Mouse (Mus musculus): Measurements from ENCODE around the gene Gpr157.
A peak's percentile ranks its signal among the peaks of the same experiment; 100 is the strongest.

The Gpr157 gene

GRCm38 (mm10) chr4:150110373-150110772, 23.2 kb downstream of the Gpr157 start:
- no peak for DNase-seq (ENCODE audit: low spot score)

GRCm38 (mm10) chr4:150112867-150113266, 25.7 kb downstream of the Gpr157 start:
- DNase-seq (ENCODE audit: low spot score) = peak; percentile 29

GRCm38 (mm10) chr4:150114505-150115061, 27.4 kb downstream of the Gpr157 start:
- DNase-seq (ENCODE audit: low spot score) = no peak

- no peak for DNase-seq (ENCODE audit: low spot score)
These were observed 30.1 kb downstream of the Gpr157 start for GRCm38 (mm10) chr4:150117311-150117710.

- DNase-seq (ENCODE audit: low spot score) = no peak
These were observed 31.0 kb downstream of the Gpr157 start for GRCm38 (mm10) chr4:150118163-150118562.

- DNase-seq (ENCODE audit: low spot score) = no peak
These were observed 31.9 kb downstream of the Gpr157 start, which contains the start of gene Slc2a5 for GRCm38 (mm10) chr4:150119055-150119454. Slc2a5 (plus strand) TSS chr4:150119283.

GRCm38 (mm10) chr4:150119640-150120039, 32.5 kb downstream of the Gpr157 start:
- DNase-seq (ENCODE audit: low spot score) = no peak

- DNase-seq (ENCODE audit: low spot score) = no peak
These were observed 33.1 kb downstream of the Gpr157 start for GRCm38 (mm10) chr4:150120173-150120833.

GRCm38 (mm10) chr4:150121430-150121829, 34.3 kb downstream of the Gpr157 start:
- no peak for DNase-seq (ENCODE audit: low spot score)

- DNase-seq (ENCODE audit: low spot score) = no peak
These were observed 35.3 kb downstream of the Gpr157 start for GRCm38 (mm10) chr4:150122476-150122875.

- no peak for DNase-seq (ENCODE audit: low spot score)
These were observed 39.2 kb downstream of the Gpr157 start for GRCm38 (mm10) chr4:150126373-150126772.

- no peak for DNase-seq (ENCODE audit: low spot score)
These were observed 40.7 kb downstream of the Gpr157 start for GRCm38 (mm10) chr4:150127894-150128293.

- DNase-seq (ENCODE audit: low spot score) = no peak
These were observed 41.4 kb downstream of the Gpr157 start for GRCm38 (mm10) chr4:150128571-150128970.

GRCm38 (mm10) chr4:150130661-150131060, 43.5 kb downstream of the Gpr157 start:
- no peak for DNase-seq (ENCODE audit: low spot score)

- no peak for DNase-seq (ENCODE audit: low spot score)
These were observed 45.6 kb downstream of the Gpr157 start for GRCm38 (mm10) chr4:150132692-150133271.

- DNase-seq (ENCODE audit: low spot score) = no peak
These were observed 48.1 kb downstream of the Gpr157 start for GRCm38 (mm10) chr4:150135254-150135653.

GRCm38 (mm10) chr4:150136693-150137092, 49.5 kb downstream of the Gpr157 start:
- peak; percentile 42 for DNase-seq (ENCODE audit: low spot score)

GRCm38 (mm10) chr4:150137368-150138083, 50.4 kb downstream of the Gpr157 start:
- no peak for DNase-seq (ENCODE audit: low spot score)

- DNase-seq (ENCODE audit: low spot score) = no peak
These were observed 50.9 kb downstream of the Gpr157 start for GRCm38 (mm10) chr4:150138084-150138543.

- DNase-seq (ENCODE audit: low spot score) = no peak
These were observed 51.9 kb downstream of the Gpr157 start for GRCm38 (mm10) chr4:150139090-150139489.

- DNase-seq (ENCODE audit: low spot score) = no peak
These were observed 53.2 kb downstream of the Gpr157 start for GRCm38 (mm10) chr4:150140346-150140745.

GRCm38 (mm10) chr4:150144242-150144641, 57.1 kb downstream of the Gpr157 start:
- DNase-seq (ENCODE audit: low spot score) = no peak

- DNase-seq (ENCODE audit: low spot score) = no peak
These were observed 59.1 kb downstream of the Gpr157 start for GRCm38 (mm10) chr4:150146286-150146685.
